Mouse (Mus musculus): ENCODE results near the gene Prc1.
"Not testable (repeated sequence)": the region's sequence is repeated elsewhere in the genome, so short reads cannot be mapped to it uniquely, and the experiment has no call there.

The Prc1 gene

GRCm38 (mm10) chr7:80285725-80286124, 8.5 kb upstream of the Prc1 start:
- DNase-seq (ENCODE audit: low spot score) = no peak

GRCm38 (mm10) chr7:80287736-80288135, 6.5 kb upstream of the Prc1 start:
- DNase-seq (ENCODE audit: low spot score) = no peak

- DNase-seq (ENCODE audit: low spot score) = peak; percentile 16
Observed at GRCm38 (mm10) chr7:80294764-80295648, 756 bp downstream of the Prc1 start.

GRCm38 (mm10) chr7:80296462-80296861, 2.2 kb downstream of the Prc1 start:
- DNase-seq (ENCODE audit: low spot score) = no peak

GRCm38 (mm10) chr7:80297041-80297440, 2.8 kb downstream of the Prc1 start:
- DNase-seq (ENCODE audit: low spot score) = no peak

GRCm38 (mm10) chr7:80298754-80299153, 4.5 kb downstream of the Prc1 start:
- DNase-seq (ENCODE audit: low spot score) = no peak

GRCm38 (mm10) chr7:80299568-80299967, 5.3 kb downstream of the Prc1 start:
- DNase-seq (ENCODE audit: low spot score) = peak; percentile 12

GRCm38 (mm10) chr7:80301522-80301921, 7.3 kb downstream of the Prc1 start:
- DNase-seq (ENCODE audit: low spot score) = no peak

GRCm38 (mm10) chr7:80307766-80308165, 13.5 kb downstream of the Prc1 start:
- no peak for DNase-seq (ENCODE audit: low spot score)

GRCm38 (mm10) chr7:80310771-80311170, 16.5 kb downstream of the Prc1 start:
- no peak for DNase-seq (ENCODE audit: low spot score)

GRCm38 (mm10) chr7:80315733-80316132, 21.5 kb downstream of the Prc1 start:
- no peak for DNase-seq (ENCODE audit: low spot score)

GRCm38 (mm10) chr7:80317439-80318115, 23.3 kb downstream of the Prc1 start:
- DNase-seq (ENCODE audit: low spot score) = no peak

GRCm38 (mm10) chr7:80318670-80319069, 24.4 kb downstream of the Prc1 start:
- DNase-seq (ENCODE audit: low spot score) = no peak

GRCm38 (mm10) chr7:80319846-80320496, 25.7 kb downstream of the Prc1 start:
- DNase-seq (ENCODE audit: low spot score) = no peak

- no peak for DNase-seq (ENCODE audit: low spot score)
Observed at GRCm38 (mm10) chr7:80323336-80323735, 29.1 kb downstream of the Prc1 start.

GRCm38 (mm10) chr7:80324043-80324815, 30.0 kb downstream of the Prc1 start, which contains the start of gene Rccd1:
TSS of gene Rccd1 (minus strand) at chr7:80324454.
- DNase-seq (ENCODE audit: low spot score) = peak; percentile 95

GRCm38 (mm10) chr7:80324816-80325119, 30.5 kb downstream of the Prc1 start:
- not testable (repeated sequence) for DNase-seq (ENCODE audit: low spot score)

- DNase-seq (ENCODE audit: low spot score) = no peak
Observed at GRCm38 (mm10) chr7:80325292-80325868, 31.1 kb downstream of the Prc1 start.

GRCm38 (mm10) chr7:80326076-80326475, 31.8 kb downstream of the Prc1 start:
- DNase-seq (ENCODE audit: low spot score) = no peak

GRCm38 (mm10) chr7:80330278-80330677, 36.0 kb downstream of the Prc1 start:
- DNase-seq (ENCODE audit: low spot score) = no peak

- DNase-seq (ENCODE audit: low spot score) = no peak
Observed at GRCm38 (mm10) chr7:80331433-80331832, 37.2 kb downstream of the Prc1 start.

- DNase-seq (ENCODE audit: low spot score) = no peak
Observed at GRCm38 (mm10) chr7:80334848-80335247, 40.6 kb downstream of the Prc1 start.
